Mouse (Mus musculus) T-helper 2 cell (primary cell): ENCODE measurements around the gene Mrps18b.

Experiments
- in situ Hi-C: fragments of 300-600 bp; cut with MboI, MseI; formaldehyde crosslinking; loops from one replicate; pipeline ENCODE4 v1.15.1; 2025; ENCODE audit warnings: high pct_unique_total_duplicates

Mrps18b gene

DNA sequence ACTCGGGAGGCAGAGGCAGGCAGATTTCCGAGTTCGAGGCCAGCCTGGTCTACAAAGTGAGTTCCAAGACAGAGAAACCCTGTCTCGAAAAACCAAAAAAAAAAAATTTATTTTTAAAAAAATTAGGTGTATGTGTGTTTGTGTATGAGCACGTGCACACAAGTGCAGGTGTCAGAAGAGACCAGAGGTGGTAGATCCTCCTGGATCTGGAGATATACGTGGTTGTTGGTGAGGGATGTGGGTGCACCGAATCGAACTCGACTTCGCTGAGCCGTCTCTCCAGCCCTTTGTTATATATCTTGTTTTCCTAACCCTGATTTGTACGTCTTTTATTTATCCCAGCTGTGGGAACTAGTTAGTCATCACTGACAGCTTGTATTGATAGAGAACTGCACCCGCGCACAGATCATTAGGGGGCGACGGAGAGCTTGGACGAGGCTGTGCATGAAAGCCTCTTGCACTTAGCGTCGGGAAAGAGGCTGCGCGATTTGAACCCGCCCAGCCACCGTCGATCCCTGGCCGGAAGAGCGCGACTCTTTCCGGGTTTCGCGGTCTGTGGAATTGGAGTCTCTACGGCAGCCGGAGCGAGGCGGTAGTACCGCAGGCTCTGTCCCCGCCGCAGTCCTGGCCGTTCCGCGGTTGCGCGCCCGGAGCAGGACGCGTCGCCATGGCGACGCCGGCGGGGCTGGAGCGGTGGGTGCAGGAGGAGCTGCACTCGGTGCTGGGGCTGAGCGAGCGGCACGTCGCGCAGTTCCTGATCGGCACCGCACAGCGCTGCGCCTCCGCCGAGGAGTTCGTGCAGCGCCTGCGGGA, 36.7 kb downstream of the Mrps18b start, which contains the start of gene Dhx16:
Dhx16 (plus strand) TSS at position 575 of the 813 bp plus-strand sequence.
- in situ Hi-C loops: loop anchor here (10.0 kb wide), 1 partner anchor 1855 kb away; the partner anchor contains the start of genes H2-Ke6 and Ring1

DNA sequence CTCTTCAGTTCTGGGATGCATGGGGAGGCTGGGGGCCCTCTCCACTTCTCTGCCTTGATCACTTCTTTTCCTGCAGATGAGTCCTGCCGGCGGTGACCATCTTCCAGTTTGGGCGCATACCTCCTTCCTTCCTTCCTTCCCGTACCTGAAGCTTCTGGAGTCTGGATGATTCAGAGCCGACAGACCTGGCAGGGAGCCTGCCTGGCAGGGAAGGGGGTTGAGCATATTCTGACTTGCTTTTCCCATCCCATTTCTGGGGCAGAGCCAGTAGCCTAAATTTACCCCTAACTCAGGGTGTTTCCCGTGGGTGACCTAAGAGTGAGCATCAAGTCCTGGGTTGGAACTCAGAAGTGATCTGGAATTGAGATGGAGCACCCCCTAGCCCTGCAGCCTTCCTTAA, 41.5 kb downstream of the Mrps18b start:
- in situ Hi-C loops: loop anchor here (5.0 to 10.0 kb wide), 3 partner anchors 37 to 1850 kb away; partner anchors contain the start of genes H2-Ke6, Ring1 and Tubb5

DNA sequence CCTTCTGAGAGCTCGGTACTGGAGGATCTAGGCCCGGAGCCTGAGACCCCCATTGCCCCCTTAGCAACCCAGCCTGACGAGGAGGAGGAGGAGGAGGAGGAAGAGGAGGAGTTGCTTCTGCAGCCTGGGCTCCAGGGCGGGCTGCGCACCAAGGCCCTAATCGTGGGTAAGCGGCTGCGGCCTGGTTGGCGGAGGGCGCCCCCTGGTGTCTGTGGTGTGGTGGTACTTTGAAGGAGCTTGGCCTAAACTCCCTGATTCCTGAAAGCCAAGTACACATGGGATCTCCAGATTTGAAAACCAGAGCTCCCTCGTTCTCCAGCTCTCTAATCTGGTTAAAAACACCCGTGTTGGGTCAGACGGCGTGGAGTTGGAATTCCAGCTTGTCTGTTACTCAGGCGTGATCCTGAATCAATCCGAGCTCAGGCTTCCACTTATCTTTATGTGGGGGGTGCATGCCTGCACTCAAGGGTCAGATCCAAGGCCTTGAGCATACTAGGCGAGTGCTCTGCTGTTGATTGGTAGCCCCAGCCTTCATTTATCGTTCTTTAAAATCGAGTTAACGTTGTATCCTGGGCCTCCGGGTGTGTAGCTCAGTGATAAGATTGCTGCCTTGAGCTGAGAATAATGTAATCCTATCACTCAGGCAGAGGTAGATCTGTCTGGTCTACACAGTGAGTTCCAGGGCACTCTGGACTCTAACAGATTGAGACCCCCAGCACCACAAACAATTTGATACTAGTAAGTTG, 42.2 kb downstream of the Mrps18b start:
- in situ Hi-C loops: loop anchor here (5.0 to 10.0 kb wide), 3 partner anchors 37 to 1849 kb away; partner anchors contain the start of genes H2-Ke6, Ring1 and Tubb5

DNA sequence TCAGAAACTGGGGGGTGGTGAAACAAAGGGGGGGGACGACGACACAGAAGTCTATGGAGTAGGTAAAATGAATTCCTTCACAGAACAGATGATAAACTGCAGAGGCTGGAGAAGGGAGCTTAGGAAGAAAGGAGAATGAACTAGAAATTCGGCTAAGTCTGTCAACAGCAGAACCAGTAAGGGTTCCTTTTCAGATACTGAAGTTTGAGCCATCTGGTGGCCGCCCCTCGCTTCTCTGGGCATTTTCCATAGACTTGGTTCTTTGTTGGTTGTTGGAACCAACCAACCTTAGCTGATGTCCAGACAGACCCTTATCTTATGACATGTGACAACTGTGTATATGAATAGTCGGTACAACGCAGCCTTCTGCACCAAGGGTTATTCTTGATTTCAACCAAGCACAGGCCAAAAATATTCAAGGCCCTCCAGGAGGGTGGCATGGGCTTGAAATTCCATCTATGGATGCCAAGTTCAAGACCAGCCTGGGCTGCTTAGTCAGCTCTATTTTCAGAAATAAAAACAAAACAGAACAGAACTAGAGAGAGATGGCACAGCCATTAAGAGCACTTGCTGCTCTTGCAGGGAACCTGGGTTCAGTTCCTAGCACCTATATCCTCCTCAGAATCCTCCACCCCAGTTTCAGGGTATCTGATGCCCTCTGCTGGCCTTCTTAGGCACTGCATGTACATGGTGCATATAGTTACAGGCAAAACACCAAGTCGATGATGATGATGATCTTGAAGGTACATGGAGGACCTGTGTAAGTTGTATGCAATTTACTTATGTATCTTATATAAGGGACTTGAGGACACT, 45.1 kb downstream of the Mrps18b start:
- in situ Hi-C loops: loop anchor here (5.0 to 10.0 kb wide), 3 partner anchors 34 to 1846 kb away; partner anchors contain the start of genes H2-Ke6, Ring1 and Tubb5

DNA sequence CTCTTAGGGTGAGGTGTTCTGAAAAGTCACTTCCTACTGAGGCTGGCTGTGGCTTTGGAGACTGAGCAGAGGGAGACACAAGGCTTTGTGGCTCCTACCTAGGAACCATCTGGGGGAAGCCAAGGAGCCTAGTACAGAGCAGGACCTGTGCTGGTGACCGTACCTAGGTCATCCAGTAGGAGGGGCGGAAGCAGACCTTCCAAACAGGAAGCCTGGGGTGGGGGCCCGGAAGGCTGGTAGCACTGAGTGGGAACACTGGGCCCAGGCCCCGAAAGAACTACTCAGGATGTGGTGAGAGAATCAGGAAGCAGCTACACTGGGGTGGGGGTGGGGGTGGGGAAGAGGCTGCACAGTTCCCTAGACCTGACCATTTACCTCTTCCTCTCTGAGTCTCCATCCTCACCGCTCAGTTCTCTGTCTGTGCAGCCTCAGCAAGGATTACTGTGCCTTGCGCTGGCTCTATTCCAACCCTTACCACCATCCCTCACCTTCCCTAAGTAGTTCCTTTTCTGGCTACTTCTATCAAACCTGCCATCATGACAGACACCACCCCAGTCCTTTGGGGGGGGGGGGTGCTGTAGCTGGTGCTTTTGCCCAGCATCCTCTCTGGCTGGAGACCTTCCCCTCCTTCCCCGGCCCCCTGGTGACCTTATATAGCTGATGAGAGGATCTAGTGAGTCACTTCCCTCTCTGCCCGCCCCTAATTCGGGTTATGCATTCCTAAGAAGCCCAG, 45.9 kb downstream of the Mrps18b start:
- in situ Hi-C loops: loop anchor here (5.0 to 10.0 kb wide), 3 partner anchors 33 to 1846 kb away; partner anchors contain the start of genes H2-Ke6, Ring1 and Tubb5

DNA sequence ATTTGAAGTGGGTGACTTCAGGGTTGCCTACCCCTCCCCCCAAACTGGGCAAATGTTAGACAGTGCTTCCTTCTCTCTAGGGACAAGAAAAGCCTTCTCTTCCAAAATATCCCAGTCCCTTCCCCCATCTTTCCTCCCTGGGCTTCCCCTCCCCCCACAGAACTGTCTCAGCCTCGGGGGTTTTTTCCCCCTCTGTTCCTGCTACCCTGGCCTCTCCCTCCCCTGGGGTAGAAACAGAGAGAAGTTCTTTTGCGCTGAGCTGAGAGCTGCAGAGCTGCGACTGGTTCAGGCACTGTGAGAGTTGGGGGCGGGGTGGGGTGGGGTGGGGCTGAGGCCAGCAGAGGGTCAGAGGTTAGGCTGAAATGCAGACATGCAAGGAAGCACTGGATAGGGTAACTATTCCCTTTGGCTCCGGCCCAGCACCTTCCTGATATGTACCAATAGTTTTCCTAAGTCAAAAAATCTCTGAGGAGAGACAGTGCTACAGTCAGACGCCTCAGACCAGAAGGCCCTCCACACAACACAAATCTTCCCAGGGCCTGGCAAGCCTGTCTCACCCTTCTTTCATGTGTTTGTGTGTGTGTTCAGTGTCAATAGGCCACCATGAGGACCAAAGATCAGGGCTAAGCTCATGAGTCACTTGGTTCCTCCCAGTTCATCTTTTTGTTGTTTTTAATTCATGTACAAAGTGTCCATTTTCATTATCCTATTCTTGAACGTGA, 46.7 kb downstream of the Mrps18b start:
- in situ Hi-C loops: loop anchor here (5.0 to 10.0 kb wide), 3 partner anchors 32 to 1845 kb away; partner anchors contain the start of genes H2-Ke6, Ring1 and Tubb5

DNA sequence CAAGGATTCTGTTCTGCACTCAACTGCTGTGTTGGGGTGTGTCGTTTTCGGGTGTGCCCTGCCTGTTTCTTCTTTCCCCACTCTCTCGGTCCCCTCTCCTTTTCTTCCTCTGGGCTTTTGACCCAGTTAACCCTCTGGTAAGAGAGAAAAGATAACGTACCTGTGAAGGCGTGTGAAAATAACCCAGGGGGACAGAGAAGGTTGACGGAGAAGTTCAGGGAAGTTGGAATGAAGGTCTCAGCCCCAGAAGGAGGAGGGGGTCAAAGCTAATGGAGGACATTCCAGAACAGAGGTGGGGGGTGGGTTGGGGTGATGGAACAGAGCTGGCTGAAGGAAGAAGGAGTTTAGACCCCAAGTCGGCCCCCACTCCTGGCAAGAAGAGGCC, 47.2 kb downstream of the Mrps18b start:
- in situ Hi-C loops: no loop called here

DNA sequence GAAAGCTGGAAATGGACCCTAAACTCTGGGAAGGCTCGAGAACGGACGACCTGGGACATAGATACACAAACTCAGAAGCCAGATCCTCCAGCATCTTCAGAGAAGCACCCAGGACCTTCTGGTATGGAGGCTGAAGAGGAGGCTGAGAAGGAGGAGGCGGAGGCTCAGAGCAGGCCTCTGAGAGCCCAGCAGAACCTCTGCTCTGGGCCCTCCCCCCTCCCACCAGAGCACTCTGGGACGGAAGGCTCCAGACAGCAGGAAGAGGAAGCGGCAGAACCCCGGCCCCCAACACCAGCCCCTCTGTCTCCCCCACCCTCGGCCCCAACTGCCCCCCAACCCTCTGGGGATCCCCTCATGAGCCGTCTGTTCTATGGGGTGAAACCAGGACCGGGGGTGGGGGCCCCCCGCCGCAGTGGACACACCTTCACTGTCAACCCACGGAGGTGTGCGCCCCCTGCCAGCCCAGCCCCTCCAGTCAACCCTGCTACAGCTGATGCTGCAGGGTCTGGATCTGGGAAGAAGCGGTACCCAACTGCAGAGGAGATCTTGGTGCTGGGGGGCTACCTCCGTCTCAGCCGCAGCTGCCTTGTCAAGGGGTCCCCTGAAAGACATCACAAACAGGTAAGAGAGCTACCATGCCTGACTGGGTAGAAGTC, 47.9 kb downstream of the Mrps18b start:
- in situ Hi-C loops: no loop called here

DNA sequence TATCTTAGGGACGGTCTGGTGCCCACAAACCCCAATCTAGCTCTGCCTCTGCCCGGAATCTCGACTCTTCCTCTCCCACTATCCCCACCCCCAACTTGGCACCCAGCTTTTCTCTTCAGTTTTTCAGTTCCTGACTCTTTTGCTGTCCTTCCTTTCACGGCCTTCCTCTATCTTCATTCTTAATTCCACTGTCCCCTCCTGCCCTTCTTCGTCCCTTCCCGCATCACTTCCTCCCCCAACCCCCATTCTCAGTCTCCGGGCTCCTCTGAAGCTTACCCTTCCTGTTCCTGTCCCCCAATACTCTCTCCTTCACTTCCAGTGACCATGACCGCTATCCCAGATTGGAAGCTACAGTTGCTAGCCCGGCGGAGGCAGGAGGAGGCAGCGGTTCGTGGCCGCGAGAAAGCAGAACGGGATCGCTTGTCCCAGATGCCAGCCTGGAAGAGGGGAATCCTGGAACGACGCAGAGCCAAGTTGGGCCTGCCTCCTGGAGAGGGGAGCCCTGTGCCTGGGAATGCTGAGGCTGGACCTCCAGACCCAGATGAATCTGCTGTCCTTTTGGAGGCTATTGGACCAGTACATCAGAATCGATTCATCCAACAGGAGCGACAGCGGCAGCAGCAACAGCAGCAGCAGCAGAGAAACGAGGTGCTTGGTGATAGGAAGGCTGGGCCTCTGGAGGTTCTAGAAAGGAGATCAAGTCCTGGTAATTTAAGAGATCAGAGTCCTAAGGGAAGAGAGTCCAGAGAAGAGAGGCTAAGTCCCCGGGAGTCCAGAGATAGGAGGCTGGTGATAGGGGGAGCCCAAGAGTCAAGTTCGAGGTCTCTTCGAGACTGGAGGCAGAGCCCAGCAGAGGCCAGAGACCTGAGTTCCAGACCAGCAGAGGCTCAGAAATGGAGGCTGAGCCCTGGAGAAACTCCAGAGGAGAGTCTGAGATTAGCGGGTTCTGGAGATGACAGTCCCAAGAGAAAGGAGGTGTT, 49.0 kb downstream of the Mrps18b start:
- in situ Hi-C loops: no loop called here

DNA sequence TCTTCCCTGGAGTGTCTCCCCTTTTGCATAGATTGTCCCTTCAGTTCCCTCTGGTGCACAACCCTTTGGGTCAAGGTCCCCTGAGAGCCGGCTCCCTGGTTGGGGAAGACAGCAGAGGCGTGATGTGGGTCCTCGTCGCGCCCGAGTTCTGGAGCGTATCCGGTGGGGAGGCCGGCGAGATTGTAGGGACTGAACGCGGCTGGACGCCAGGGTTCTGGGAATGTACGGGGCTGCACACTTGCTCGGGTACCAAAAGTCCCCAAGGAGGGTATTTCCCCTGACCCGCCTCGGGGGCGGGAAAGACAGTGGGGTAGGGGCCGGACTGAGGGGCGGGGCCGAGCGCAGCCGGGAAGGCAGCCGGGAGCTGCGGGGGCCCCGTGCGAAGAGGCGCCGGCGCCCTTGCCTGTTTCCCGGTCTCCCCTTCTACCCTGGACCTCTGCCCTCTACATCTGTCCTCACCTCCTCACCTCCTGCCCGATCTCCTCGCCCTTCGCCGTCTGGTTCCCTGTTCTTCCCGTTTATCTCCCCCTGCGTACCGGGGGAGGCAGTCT, 49.8 kb downstream of the Mrps18b start:
- in situ Hi-C loops: no loop called here

DNA sequence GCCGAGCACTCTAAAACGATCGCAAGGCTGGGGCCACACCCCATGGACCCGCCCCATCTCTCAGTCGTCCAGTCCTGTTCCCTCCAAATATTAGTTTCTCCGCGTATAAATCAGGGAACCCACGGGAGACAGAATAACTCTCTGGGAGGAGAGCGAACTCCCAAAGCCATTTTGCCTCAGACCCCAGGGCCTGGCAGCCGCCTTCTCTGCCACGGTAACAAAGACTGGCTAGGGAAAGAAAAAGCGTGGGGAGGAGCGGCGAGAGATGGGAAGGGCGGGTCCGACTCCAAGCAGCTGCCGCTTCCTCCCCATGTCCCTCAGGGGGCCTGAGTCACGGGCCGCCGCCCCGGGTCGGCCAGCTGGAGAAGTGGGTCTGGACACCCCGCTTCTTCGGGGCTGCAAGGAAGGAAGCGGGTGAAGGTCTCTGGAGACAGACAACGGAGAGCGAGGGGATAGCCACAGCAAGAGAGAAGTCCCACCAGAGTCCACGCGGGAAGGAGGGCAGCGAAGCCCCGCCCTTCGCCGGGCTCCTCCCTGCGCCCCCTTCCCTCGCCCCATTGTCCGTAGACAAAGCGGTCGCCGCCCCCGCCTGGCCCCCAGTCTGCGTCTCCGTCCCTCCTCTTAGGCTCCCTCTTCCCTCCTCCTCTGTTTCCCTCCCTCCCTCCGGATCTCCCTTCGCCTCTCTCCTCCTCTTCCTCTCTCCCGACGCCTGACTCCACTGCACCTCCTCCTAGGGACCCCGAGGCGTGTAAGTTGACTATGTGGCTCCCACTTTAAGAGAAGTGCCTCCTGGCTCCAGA, 50.5 kb downstream of the Mrps18b start, which contains the start of gene Ppp1r18:
Ppp1r18 (plus strand) TSS at position 113 of the 800 bp plus-strand sequence.
- in situ Hi-C loops: no loop called here

DNA sequence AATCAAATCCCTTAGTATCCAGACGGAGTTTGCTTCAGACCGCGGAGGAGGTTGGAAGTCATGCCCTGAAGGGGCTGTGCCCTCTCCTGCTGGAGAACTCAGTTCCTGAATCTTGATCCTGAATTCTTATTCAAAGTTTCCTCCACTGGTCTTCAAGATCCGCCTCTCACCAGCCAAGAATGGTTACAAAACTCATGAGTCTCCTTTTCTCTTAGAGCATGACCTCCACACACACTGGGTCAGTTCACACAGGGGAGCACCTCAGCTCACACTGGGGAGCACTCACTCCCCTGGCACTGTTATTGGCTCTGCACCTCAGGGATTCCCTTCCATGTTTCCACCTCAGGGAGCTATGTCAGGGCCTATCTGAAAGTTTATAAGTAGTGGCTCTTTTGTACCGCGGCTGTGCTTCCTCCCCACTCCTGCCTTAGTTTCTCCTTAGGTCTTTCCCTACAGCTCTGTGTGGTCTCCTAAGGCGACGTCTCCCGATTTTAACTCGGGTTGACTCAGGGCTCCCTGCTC, 51.3 kb downstream of the Mrps18b start:
- in situ Hi-C loops: no loop called here

DNA sequence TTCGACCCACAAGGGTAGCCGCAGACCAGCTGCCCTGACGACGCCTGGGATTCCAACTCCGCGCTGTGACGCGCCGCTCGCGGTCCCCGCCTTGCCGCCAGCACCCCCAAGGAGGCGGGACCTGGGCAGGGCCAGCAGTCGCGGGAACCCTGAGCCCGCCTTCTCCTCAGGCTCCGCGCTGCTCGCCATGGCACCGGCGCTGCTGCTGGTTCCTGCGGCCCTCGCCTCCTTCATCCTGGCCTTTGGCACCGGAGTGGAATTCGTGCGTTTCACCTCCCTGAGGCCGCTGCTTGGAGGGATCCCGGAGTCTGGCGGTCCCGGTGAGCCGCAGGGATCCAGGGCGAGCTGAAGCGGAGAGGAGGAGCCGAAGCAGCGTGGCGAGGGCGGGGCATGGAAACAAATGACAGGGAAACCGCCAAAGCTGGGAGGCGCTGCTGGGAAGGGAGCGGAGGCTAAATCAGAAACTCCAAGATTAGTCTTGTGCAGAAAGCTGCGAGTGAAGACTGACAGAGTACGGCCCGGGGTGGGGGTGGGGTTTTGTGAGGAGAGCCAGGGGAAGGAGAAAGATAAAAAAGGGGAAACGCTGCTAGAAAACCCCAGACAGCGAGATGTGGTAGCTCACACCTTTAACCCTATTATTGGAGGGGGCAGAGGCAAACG, 54.9 kb downstream of the Mrps18b start, which contains the start of gene Nrm:
Nrm (plus strand) TSS at position 121 of the 660 bp plus-strand sequence.
- in situ Hi-C loops: no loop called here

DNA sequence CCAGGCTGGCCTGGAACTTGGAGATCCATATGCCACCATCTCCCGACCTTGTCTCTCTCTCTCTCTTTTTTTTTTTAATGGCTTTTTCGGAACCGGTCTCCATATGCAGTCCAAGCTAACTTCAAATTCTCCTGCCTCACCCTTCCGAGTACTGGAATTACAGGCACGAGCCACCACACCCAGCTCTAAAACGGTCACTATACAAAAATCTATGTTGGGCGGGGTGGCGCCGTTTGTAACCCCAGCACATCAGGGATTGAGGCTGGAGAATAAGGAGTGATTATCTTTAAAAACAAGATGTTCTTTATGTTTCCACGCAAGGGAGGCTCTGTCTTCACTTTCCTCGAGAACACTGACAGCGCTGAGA, 55.4 kb downstream of the Mrps18b start:
- in situ Hi-C loops: no loop called here
